Mouse (Mus musculus): Measurements from ENCODE around the gene Trim54.

- TF ChIP-seq CTCF (IDR thresholded peaks at IDR 0.05) (no peak), EP300 (IDR thresholded peaks at IDR 0.05; ENCODE audit: insufficient read depth, low read depth, low read length) (no peak)
Observed at GRCm38 (mm10) chr5:31086606-31087005, 29.9 kb upstream of the Trim54 start.

Measured in heart, adult 2 months (tissue).